Mouse (Mus musculus) liver, embryonic 14.5 days (tissue): ENCODE results near the gene Mprip. TPM values are rescaled to one million over a fixed set of nuclear protein-coding genes. Genes with fewer than 3 reads are reported as not detected.

Source experiments
- ATAC-seq: fragments of 200-750 bp; cut with Nextera tagmentation; 2 replicates; pipeline ENCODE4 v1.8.0; 2017; ENCODE audit warnings: moderate number of reproducible peaks, mild to moderate bottlenecking, moderate library complexity; ENCODE audit not compliant: insufficient read depth
- DNase-seq, 3 experiments: peaks; one replicate each; pipeline ENCODE4 v3.0.0-alpha.2; 2012 to 2013; ENCODE audit warnings: low read depth in 3 of 3, low spot score in 3 of 3
- H3K27ac ChIP-seq: fragments of 300-500 bp; sonication (generic); 2 replicates; pipeline ENCODE4 v1.5.1; 2014; ENCODE audit warnings: moderate library complexity, mild to moderate bottlenecking, control low read depth, inconsistent platforms
- H3K27me3 ChIP-seq: fragments of 300-500 bp; sonication (generic); 2 replicates; pipeline ENCODE4 v1.6.1; 2014; ENCODE audit warnings: mild to moderate bottlenecking, low read length, moderate library complexity; ENCODE audit not compliant: control insufficient read depth, insufficient read depth
- H3K36me3 ChIP-seq: fragments of 300-500 bp; sonication (generic); replicated peaks from 2 replicates; pipeline ENCODE4 v1.6.1; 2014; ENCODE audit warnings: low read depth; ENCODE audit not compliant: control insufficient read depth, insufficient read depth
- H3K4me1 ChIP-seq, 2 experiments: fragments of 200-500 bp in 1 of 2; fragments of 300-500 bp in 1 of 2; sonication (generic) in 1 of 2; replicated peaks; 2 replicates each; pipeline ENCODE4 v1.6.1; 2012 to 2014; ENCODE audit warnings: antibody characterized with exemption in 1 of 2, inconsistent platforms in 1 of 2, low read length in 1 of 2; ENCODE audit not compliant: control insufficient read depth in 2 of 2, insufficient read depth in 2 of 2
- H3K4me2 ChIP-seq: fragments of 300-500 bp; sonication (generic); 2 replicates; pipeline ENCODE4 v1.6.1; 2014; ENCODE audit warnings: low read depth, mild to moderate bottlenecking, control low read depth, moderate library complexity
- H3K4me3 ChIP-seq, 2 experiments: fragments of 200-500 bp in 1 of 2; fragments of 300-500 bp in 1 of 2; sonication (generic) in 1 of 2; 2 replicates each; pipeline ENCODE4 v1.5.1; 2012 to 2014; ENCODE audit warnings: low read depth in 2 of 2, low read length in 2 of 2, mild to moderate bottlenecking in 2 of 2, control low read depth in 1 of 2, inconsistent platforms in 1 of 2, moderate library complexity in 1 of 2; ENCODE audit not compliant: insufficient read depth in 1 of 2
- H3K9ac ChIP-seq: fragments of 300-500 bp; sonication (generic); replicated peaks from 2 replicates; pipeline ENCODE4 v1.6.1; 2014; ENCODE audit warnings: mild to moderate bottlenecking, control low read depth, moderate library complexity
- H3K9me3 ChIP-seq: fragments of 300-500 bp; sonication (generic); 2 replicates; pipeline ENCODE4 v1.6.1; 2016; ENCODE audit warnings: low read length, mixed read lengths; ENCODE audit not compliant: control insufficient read depth
- CTCF ChIP-seq: IDR thresholded peaks from 2 replicates; pipeline ENCODE4 v1.5.1; 2016; ENCODE audit warnings: antibody characterized with exemption, low read depth, control low read depth
- EP300 ChIP-seq: IDR thresholded peaks from 2 replicates; pipeline ENCODE4 v1.6.1; 2016; ENCODE audit warnings: antibody characterized with exemption, low read depth
- WGBS: fragments of 180-500 bp; shearing (Covaris S2); extraction: QIAGEN DNeasy Blood & Tissue Kit; methylation state at CpG from one replicate; pipeline ENCODE4 v1.1.7; 2014; ENCODE audit not compliant: insufficient replicate concordance; 5-methylcytosine and 5-hydroxymethylcytosine counted together
- polyA plus RNA-seq, 2 experiments: library from polyadenylated mRNA; depleted of rRNA in 1 of 2; stranded (reverse) in 1 of 2; unstranded in 1 of 2; fragments of >200 nt; fragmentation: Nextera tagmentation in 1 of 2; extraction: Ambion mirVana in 1 of 2; gene quantifications; 2 replicates each; pipeline versions ENCODE4 v1.2.1 to v1.2.3; 2012 to 2014

Gene Mprip
- polyA plus RNA-seq, 2 experiments = 10.2 to 14.6 TPM

GRCm38 (mm10) chr11:59649058-59649457, 12.0 kb upstream of the Mprip start:
- TF ChIP-seq EP300 (no peak), CTCF (no peak)
- no peak for DNase-seq
- no peak for ATAC-seq
- Histone ChIP-seq H3K4me1 (0 out of 4 replicates have a peak, but pooled peaks cover 0 to 3% of the 10 kb centered on the region in 2 experiments), H3K4me2 (no peak overlapping the region), H3K9me3 (no peaks in the 10 kb centered on the region), H3K9ac (no peak overlapping the region), H3K4me3 (no peak overlapping the region), H3K27ac (no peak overlapping the region), H3K27me3 (no peaks in the 10 kb centered on the region; the same call in 1 of the 2 replicates), H3K36me3 (no peaks in the 10 kb centered on the region)
- WGBS = 59% methylated on average over 4 of the region's 4 CpGs

GRCm38 (mm10) chr11:59653003-59653402, 8.1 kb upstream of the Mprip start:
- no peak for ATAC-seq
- WGBS = 18% methylated on average over 2 of the region's 2 CpGs
- Histone ChIP-seq H3K4me2 (no peak overlapping the region), H3K27me3 (no peaks in the 10 kb centered on the region), H3K9ac (no peak overlapping the region), H3K36me3 (no peaks in the 10 kb centered on the region), H3K4me3 (no peak overlapping the region), H3K27ac (no peak overlapping the region), H3K9me3 (no peaks in the 10 kb centered on the region), H3K4me1 (peaks cover 3 to 10% of the 10 kb centered on the region in 2 experiments; a peak in 3 of 4 replicates)
- TF ChIP-seq EP300 (no peak), CTCF (no peak)
- no peak for DNase-seq

GRCm38 (mm10) chr11:59653547-59653946, 7.6 kb upstream of the Mprip start:
- no peak overlapping the region for H3K4me3 ChIP-seq
- H3K9me3 ChIP-seq = no peaks in the 10 kb centered on the region
- no peak overlapping the region for H3K27ac ChIP-seq
- ATAC-seq (no peak), DNase-seq (no peak)
- no peak overlapping the region for H3K9ac ChIP-seq
- peaks cover 3 to 10% of the 10 kb centered on the region in 2 experiments; a peak in 3 of 4 replicates for H3K4me1 ChIP-seq
- no peak overlapping the region for H3K4me2 ChIP-seq
- TF ChIP-seq EP300 = no peak
- TF ChIP-seq CTCF = no peak
- H3K27me3 ChIP-seq = no peaks in the 10 kb centered on the region
- no peaks in the 10 kb centered on the region for H3K36me3 ChIP-seq
- 37% methylated on average over 2 of the region's 2 CpGs for WGBS

GRCm38 (mm10) chr11:59655337-59655736, 5.8 kb upstream of the Mprip start:
- DNase-seq = no peak
- H3K27me3 ChIP-seq = no peaks in the 10 kb centered on the region
- no peak for ATAC-seq
- H3K9me3 ChIP-seq = no peaks in the 10 kb centered on the region
- TF ChIP-seq CTCF (no peak), EP300 (no peak)
- H3K4me2 ChIP-seq = no peak overlapping the region
- no peak overlapping the region for H3K4me3 ChIP-seq
- H3K36me3 ChIP-seq = no peaks in the 10 kb centered on the region
- no peak overlapping the region for H3K27ac ChIP-seq
- peaks cover 3 to 10% of the 10 kb centered on the region in 2 experiments; a peak in 3 of 4 replicates for H3K4me1 ChIP-seq
- 63% methylated on average over 5 of the region's 5 CpGs for WGBS
- H3K9ac ChIP-seq = no peak overlapping the region

GRCm38 (mm10) chr11:59656016-59656415, 5.1 kb upstream of the Mprip start:
- Histone ChIP-seq H3K4me1 (peaks cover 3 to 10% of the 10 kb centered on the region in 2 experiments; a peak in 3 of 4 replicates), H3K27me3 (no peaks in the 10 kb centered on the region), H3K4me2 (no peak overlapping the region), H3K9ac (no peak overlapping the region), H3K4me3 (no peak overlapping the region), H3K9me3 (no peaks in the 10 kb centered on the region), H3K36me3 (no peaks in the 10 kb centered on the region), H3K27ac (no peak overlapping the region)
- ATAC-seq (no peak), DNase-seq (no peak)
- 17% methylated on average over 7 of the region's 7 CpGs for WGBS
- TF ChIP-seq EP300 (no peak), CTCF (no peak)
